Mouse (Mus musculus) left cerebral cortex, adult 2 months (tissue): ENCODE data around the gene Enthd1. TPM values are rescaled to one million over a fixed set of nuclear protein-coding genes. Genes with fewer than 3 reads are reported as not detected.
A peak's percentile ranks its signal among the peaks of the same experiment; 100 is the strongest.
"Not testable (repeated sequence)": the region's sequence is repeated elsewhere in the genome, so short reads cannot be mapped to it uniquely, and the experiment has no call there.

Experiments
- DNase-seq, 2 experiments: peaks; one replicate each; pipeline ENCODE4 v3.0.0; 2021 to 2022; ENCODE audit warnings: low spot score in 2 of 2, mixed read lengths in 1 of 2; ENCODE audit errors: extremely low spot score in 1 of 2
- H3K27ac ChIP-seq: fragments of 200-600 bp; 2 replicates; pipeline ENCODE4 v1.8.1; 2022
- H3K4me3 ChIP-seq: fragments of 200-600 bp; 2 replicates; pipeline ENCODE4 v1.8.1; 2022
- CTCF ChIP-seq: fragments of 200-600 bp; IDR thresholded peaks from 2 replicates; pipeline ENCODE4 v1.8.1; 2022; ENCODE audit warnings: antibody characterized with exemption, mild to moderate bottlenecking, moderate library complexity
- intact Hi-C: fragments of 180-260 bp; cut with DNase I; formaldehyde crosslinking; loops from one replicate; pipeline ENCODE4 v1.15.1; 2025
- total RNA-seq, 2 experiments: library from RNA; stranded (reverse); gene quantifications; 2 replicates each; pipeline ENCODE4 v1.2.3; 2021

Enthd1 gene
- total RNA-seq, 2 experiments from 2014 or later, result not detected

GRCm38 (mm10) chr15:80500426-80500825 lies 64.5 kb downstream of the Enthd1 start:
- intact Hi-C loops, result loop anchor here (2.0 to 5.0 kb wide), 3 partner anchors 114 to 213 kb away; partner anchors contain the start of gene Cacna1i
- peak in 1 of 2 experiments; percentile 63 for DNase-seq
- no peak overlapping the region for H3K4me3 ChIP-seq
- H3K27ac ChIP-seq, result no peak overlapping the region; the same call in 1 of the 2 replicates
- no peak for TF ChIP-seq CTCF

DNA sequence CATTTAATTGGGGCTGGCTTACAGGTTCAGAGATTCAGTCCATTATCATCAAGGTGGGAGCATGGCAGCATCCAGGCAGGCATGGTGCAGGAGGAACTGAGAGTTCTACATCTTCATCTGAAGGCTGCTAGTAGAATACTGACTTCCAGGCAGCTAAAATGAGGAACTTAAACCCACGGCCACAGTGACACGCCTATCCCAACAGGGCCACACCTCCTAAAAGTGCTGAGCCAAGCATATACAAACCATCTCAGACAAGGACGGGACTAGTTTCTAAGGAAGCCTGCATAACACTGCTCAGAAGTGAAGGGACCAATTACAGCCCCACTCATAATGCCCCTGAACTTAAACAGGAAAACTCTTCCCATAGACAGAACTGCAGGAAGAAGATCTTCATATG lies 67.2 kb downstream of the Enthd1 start:
- DNase-seq, intact Hi-C loops, H3K4me3 ChIP-seq: not testable (repeated sequence)

DNA sequence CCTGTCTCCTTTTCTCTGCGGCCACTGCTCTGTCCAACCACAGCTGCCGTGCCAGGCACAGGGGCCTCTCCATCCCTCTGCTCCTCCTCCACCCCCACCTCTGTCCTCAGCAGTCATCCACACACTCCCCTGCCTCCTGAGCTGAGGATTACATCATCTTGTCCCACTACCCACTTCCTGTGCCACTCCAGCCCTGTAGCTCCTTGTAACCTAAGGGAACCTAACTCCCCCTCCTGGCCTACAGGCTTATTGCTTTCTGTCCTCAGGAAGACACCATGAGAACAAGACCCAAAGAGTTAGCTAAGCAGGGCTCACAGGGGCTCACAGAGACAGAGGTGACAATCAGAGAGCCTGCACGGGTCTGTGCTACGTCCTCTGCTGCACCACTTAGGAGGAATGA lies 73.5 kb downstream of the Enthd1 start:
- no peak overlapping the region for H3K27ac ChIP-seq
- H3K4me3 ChIP-seq, result no peak overlapping the region
- peak; percentile 6 for TF ChIP-seq CTCF
- intact Hi-C loops, result no loop called here
- DNase-seq, result no peak

More for the DNA sequence above, 67.2 kb downstream of the Enthd1 start:
- H3K27ac ChIP-seq, result not testable (repeated sequence)

DNA sequence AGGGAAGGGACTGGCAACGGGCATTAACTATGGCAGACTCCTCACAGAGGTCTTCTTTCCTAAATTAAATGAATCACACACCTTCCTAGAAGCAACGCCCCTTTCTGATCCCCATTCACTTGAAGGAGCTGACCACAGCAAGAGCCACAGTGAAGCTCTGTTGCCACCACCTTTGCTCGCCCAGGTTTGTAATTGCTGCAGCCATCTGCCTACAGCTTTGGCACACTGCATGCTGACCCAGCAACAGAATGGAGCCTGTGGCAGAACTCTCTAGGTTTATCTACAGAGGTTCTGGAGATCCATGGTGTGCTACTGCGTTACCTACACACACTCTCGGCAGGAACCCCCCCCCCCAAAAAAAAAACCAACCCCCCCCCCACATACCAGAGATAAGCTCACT lies 74.8 kb downstream of the Enthd1 start:
- intact Hi-C loops, result no loop called here
- no peak for DNase-seq
- H3K4me3 ChIP-seq, result no peak overlapping the region
- H3K27ac ChIP-seq, result no peak overlapping the region
- TF ChIP-seq CTCF, result no peak

DNA sequence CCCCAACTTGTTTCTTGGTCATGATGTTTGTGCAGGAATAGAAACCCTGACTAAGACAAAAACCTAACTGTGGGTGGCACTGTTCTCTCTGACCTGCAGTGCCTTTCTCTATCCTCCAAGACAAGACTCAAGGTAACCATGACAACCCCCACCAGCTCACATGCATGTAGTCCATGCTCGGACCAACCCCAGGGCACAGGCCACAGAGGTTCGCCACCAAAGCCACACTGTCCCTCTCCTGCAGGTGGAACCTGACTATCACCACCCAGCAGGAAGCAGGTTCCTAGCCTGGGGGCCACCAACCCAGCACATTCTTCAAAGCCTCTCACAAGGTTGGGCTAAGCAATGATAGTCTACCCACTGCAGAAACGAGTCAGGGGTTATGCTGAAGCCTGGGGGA lies 76.3 kb downstream of the Enthd1 start:
- H3K27ac ChIP-seq, result no peak overlapping the region
- intact Hi-C loops, result loop anchor here (5.0 kb wide), 1 partner anchor 71 kb away; no protein-coding TSS in a partner anchor
- no peak overlapping the region for H3K4me3 ChIP-seq
- DNase-seq, result no peak
- TF ChIP-seq CTCF, result no peak

GRCm38 (mm10) chr15:80485601-80486000 lies 79.4 kb downstream of the Enthd1 start:
- H3K4me3 ChIP-seq, result no peak overlapping the region
- DNase-seq, result no peak
- H3K27ac ChIP-seq, result peak overlapping the region; percentile 33
- intact Hi-C loops, result loop anchor here (5.0 kb wide), 1 partner anchor 68 kb away; no protein-coding TSS in a partner anchor
- no peak; the same call in 1 of the 2 replicates for TF ChIP-seq CTCF

DNA sequence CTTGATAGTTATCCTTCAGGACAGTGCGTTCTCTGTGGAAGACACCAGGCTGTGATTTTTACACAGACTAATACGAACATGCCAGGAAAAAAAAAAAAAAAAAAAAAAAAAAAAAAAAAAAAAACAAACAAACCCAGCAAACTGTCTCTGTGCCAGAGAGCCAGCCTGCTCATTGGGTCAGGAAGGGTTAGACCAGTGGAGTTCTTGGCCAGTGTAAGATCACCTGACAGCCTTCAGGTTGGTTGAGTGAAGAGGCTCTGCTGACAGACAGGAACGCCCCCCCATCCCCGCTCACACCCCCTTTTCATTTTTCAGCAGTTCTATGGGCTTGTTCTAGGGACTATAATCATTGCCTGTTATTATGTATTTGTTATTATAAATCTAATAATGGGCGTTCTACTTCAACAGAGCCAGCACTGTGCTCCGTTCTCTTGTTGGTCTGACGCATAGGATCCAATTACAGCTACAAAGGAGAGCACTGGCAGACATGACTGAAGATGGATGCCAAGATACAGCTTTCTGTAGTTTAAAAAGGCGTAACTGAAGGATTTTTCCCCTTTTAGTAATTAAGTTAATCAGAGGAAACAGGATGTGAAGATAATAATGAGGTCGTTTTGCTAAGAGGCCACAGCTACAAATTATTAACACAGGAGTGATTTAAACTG lies 81.8 kb downstream of the Enthd1 start:
- intact Hi-C loops, result no loop called here
- TF ChIP-seq CTCF, result no peak
- DNase-seq, result no peak
- H3K4me3 ChIP-seq, result no peak overlapping the region
- no peak overlapping the region for H3K27ac ChIP-seq

DNA sequence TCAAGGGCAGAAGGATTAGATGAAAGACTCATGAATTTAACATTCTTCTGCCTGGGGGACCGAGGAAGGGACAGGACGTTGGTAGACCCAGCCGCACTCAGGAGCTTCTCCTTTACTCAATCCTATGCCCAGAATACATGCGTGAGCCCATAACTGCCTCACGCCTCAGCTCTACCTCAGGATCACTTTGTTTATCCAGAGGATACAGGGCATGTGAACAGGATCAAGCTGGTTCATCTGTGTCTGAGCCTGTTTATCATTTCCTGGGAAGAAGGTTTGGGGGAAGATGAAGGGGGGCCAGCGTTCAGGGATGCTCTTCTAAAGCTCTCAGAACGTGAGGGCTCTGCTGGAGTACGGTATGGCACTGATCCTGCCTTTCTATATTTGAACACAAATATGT lies 82.6 kb downstream of the Enthd1 start:
- no peak for TF ChIP-seq CTCF
- Histone ChIP-seq H3K4me3 (no peak overlapping the region), H3K27ac (no peak overlapping the region)
- no peak for DNase-seq
- intact Hi-C loops, result no loop called here

DNA sequence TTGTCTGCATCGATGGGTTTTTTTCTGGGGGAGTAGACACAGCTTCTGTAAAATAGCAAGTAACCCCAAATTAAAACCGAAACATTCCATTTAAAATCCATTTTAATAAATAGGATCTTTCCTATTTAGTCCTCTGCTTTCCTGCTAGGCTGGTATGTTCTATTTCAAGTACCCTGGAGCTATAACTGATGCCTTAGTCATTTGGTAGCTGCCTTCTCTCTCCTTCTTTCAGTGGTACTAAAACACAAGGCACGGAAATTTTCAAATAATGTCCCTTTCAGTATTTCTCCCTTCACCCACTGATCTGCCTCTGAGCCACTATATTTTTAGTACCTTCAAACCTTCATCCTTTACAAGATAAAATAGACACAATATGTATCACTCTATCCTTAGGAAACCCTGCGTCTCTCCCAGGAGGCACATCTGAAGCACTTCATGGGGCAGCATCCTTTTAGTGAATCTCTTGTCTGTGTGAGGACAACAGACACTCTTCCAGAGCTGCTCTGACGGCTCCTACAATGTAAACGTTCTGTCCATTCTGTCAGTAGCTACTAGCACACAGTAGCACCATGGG lies 90.4 kb downstream of the Enthd1 start:
- intact Hi-C loops, result no loop called here
- Histone ChIP-seq H3K27ac (0 out of 2 replicates have a peak overlapping the region, but pooled peaks have one; percentile 9), H3K4me3 (no peak overlapping the region)
- DNase-seq, result no peak
- no peak for TF ChIP-seq CTCF

- H3K4me3 ChIP-seq, result no peak overlapping the region
- no peak overlapping the region for H3K27ac ChIP-seq
- no peak for DNase-seq
- no peak for TF ChIP-seq CTCF
- intact Hi-C loops, result loop anchor here (1.0 kb wide), 1 partner anchor 18 kb away; no protein-coding TSS in a partner anchor
Observed at GRCm38 (mm10) chr15:80467876-80468275, 97.1 kb downstream of the Enthd1 start.

- H3K4me3 ChIP-seq, result no peak overlapping the region
- no peak for TF ChIP-seq CTCF
- H3K27ac ChIP-seq, result no peak overlapping the region
- intact Hi-C loops, result no loop called here
- no peak for DNase-seq
Observed at GRCm38 (mm10) chr15:80462106-80462505, 102.8 kb downstream of the Enthd1 start.

GRCm38 (mm10) chr15:80461446-80461845 lies 103.5 kb downstream of the Enthd1 start:
- TF ChIP-seq CTCF, result no peak
- intact Hi-C loops, result no loop called here
- no peak for DNase-seq
- H3K27ac ChIP-seq, result no peak overlapping the region
- no peak overlapping the region for H3K4me3 ChIP-seq
